In genomic region chr3:130714775-130715568, GRCm38 (mm10) we compare ENCODE assay signal across 8 mouse cellular contexts. TPM values are rescaled to one million over a fixed set of nuclear protein-coding genes. Genes with fewer than 3 reads are reported as not detected.
A peak's percentile ranks its signal among the peaks of the same experiment; 100 is the strongest.
DNase-seq lines count a peak whose midpoint lies in the region; ATAC-seq and TF ChIP-seq lines count a peak whose summit lies in the region.

No protein-coding gene starts in this region.

- H3K4me1 ChIP-seq in MEL (ENCODE audit: control insufficient read depth in 1 of 2, insufficient read depth in 2 of 2, low read length in 2 of 2), result peaks cover 0 to 3% of the 10 kb centered on the region in 2 experiments; a peak in 3 of 4 replicates
- H3K4me1 ChIP-seq in brown adipose tissue, adult 24 weeks (ENCODE audit: control insufficient read depth, insufficient read depth, insufficient read length, low read length), result no peaks in the 10 kb centered on the region
- H3K4me1 ChIP-seq in forebrain, embryonic 10.5 days, result peaks cover 3% of the 10 kb centered on the region
- H3K4me1 ChIP-seq in lung, embryonic 15.5 days, result peaks cover 4% of the 10 kb centered on the region; the same call in 1 of the 2 replicates
- no peaks in the 10 kb centered on the region for H3K4me1 ChIP-seq in olfactory bulb, adult 2 months (ENCODE audit: control insufficient read depth, insufficient read depth, low read length)

- H3K9me3 ChIP-seq in MEL (replicated peaks; ENCODE audit: insufficient read depth, low read length), result no peaks in the 10 kb centered on the region
- H3K9me3 ChIP-seq in forebrain, embryonic 10.5 days, result no peaks in the 10 kb centered on the region
- H3K9me3 ChIP-seq in lung, embryonic 15.5 days, result no peaks in the 10 kb centered on the region

- peak overlapping the region; percentile 57 for H3K9ac ChIP-seq in MEL (ENCODE audit: control insufficient read depth, low read depth, low read length, poor library complexity, severe bottlenecking)
- peak overlapping the region; percentile 9; the same call in 1 of the 2 replicates for H3K9ac ChIP-seq in lung, embryonic 15.5 days

- no peak for TF ChIP-seq POLR2A in MEL (IDR thresholded peaks at IDR 0.05; ENCODE audit: control insufficient read depth in 1 of 2, insufficient read depth in 1 of 2, low read depth in 1 of 2, low read length in 2 of 2, poor library complexity in 1 of 2)
- no peak for TF ChIP-seq POLR2A in olfactory bulb, adult 2 months (IDR thresholded peaks at IDR 0.05; ENCODE audit: insufficient read depth, low read depth, low read length)

- H3K4me3 ChIP-seq in MEL (ENCODE audit: control insufficient read depth in 1 of 2, insufficient read depth in 1 of 2, low read depth in 2 of 2, low read length in 2 of 2), result peak overlapping the region; percentile 57 to 88
- peak overlapping the region; percentile 61 for H3K4me3 ChIP-seq in brown adipose tissue, adult 24 weeks (ENCODE audit: insufficient read depth, low read depth, low read length)
- H3K4me3 ChIP-seq in forebrain, embryonic 10.5 days, result peak overlapping the region; percentile 45
- H3K4me3 ChIP-seq in lung, embryonic 15.5 days, result peak overlapping the region; percentile 45
- H3K4me3 ChIP-seq in olfactory bulb, adult 2 months (ENCODE audit: insufficient read depth, low read depth, low read length), result peak overlapping the region; percentile 19

- peak overlapping the region; percentile 40; the same call in 1 of the 2 replicates for H3K27ac ChIP-seq in MEL (ENCODE audit: control insufficient read depth, low read depth, low read length)
- H3K27ac ChIP-seq in brown adipose tissue, adult 24 weeks (replicated peaks; ENCODE audit: low read depth, low read length), result peak overlapping the region; percentile 65
- H3K27ac ChIP-seq in forebrain, embryonic 10.5 days, result no peak overlapping the region
- H3K27ac ChIP-seq in lung, embryonic 15.5 days, result no peak overlapping the region
- no peak overlapping the region for H3K27ac ChIP-seq in olfactory bulb, adult 2 months (ENCODE audit: insufficient read depth, low read depth, low read length)

- peak; percentile 52 to 77 (median 72) for TF ChIP-seq CTCF in MEL (IDR thresholded peaks at IDR 0.05 in 2 of 3, conservative IDR thresholded peaks at IDR 0.05 in 1 of 3; ENCODE audit: control insufficient read depth in 1 of 3, insufficient read depth in 1 of 3, low read depth in 2 of 3, low read length in 3 of 3, poor library complexity in 1 of 3, severe bottlenecking in 1 of 3)
- no peak for TF ChIP-seq CTCF in olfactory bulb, adult 2 months (IDR thresholded peaks at IDR 0.05; ENCODE audit: insufficient read depth, low read depth, low read length)

- peaks cover 0 to 2% of the 10 kb centered on the region in 2 experiments; a peak in 2 of 4 replicates for H3K36me3 ChIP-seq in MEL (ENCODE audit: control insufficient read depth in 1 of 2, insufficient read depth in 2 of 2, low read length in 2 of 2)
- no peaks in the 10 kb centered on the region for H3K36me3 ChIP-seq in forebrain, embryonic 10.5 days (replicated peaks)
- H3K36me3 ChIP-seq in lung, embryonic 15.5 days, result no peaks in the 10 kb centered on the region

- H3K4me2 ChIP-seq in lung, embryonic 15.5 days, result peak overlapping the region; percentile 52

- DNase-seq in MEL (ENCODE audit: low read depth, low spot score), result peak; percentile 88
- peak; percentile 51 for DNase-seq in forebrain, embryonic 10.5 days (ENCODE audit: extremely low spot score, low spot score)
- peak; percentile 40 to 71 for DNase-seq in layer of hippocampus, adult 8-10 months (ENCODE audit: low spot score in 2 of 2)
- peak; percentile 78 for DNase-seq in thymus, postnatal 14 days

- no peaks in the 10 kb centered on the region for H3K79me2 ChIP-seq in MEL (ENCODE audit: control insufficient read depth, insufficient read depth, low read length, poor library complexity)

- 23% methylated on average over 22 of the region's 22 CpGs for WGBS in forebrain, embryonic 10.5 days
- WGBS in lung, embryonic 15.5 days, result 10% methylated on average over 22 of the region's 22 CpGs
- WGBS in olfactory bulb, adult 2 months, result 15% methylated on average over 22 of the region's 22 CpGs

- H3K27me3 ChIP-seq in MEL (ENCODE audit: control insufficient read depth in 1 of 2, insufficient read depth in 2 of 2, low read length in 2 of 2), result no peaks in the 10 kb centered on the region
- no peaks in the 10 kb centered on the region for H3K27me3 ChIP-seq in forebrain, embryonic 10.5 days (ENCODE audit: poor library complexity, severe bottlenecking)
- no peaks in the 10 kb centered on the region for H3K27me3 ChIP-seq in lung, embryonic 15.5 days

- ATAC-seq in hematopoietic stem cell, adult 5-6 weeks (replicated peaks in 1 of 2; ENCODE audit: insufficient read depth in 1 of 2, low FRiP score in 2 of 2, low TSS enrichment in 1 of 2, low read depth in 1 of 2, poor library complexity in 2 of 2, severe bottlenecking in 2 of 2), result peak; percentile 77 to 81
- ATAC-seq in lung, embryonic 15.5 days (ENCODE audit: borderline replicate concordance, extremely low read depth, low FRiP score, low TSS enrichment), result peak; percentile 53; the same call in 1 of the 2 replicates

- TF ChIP-seq RAD21 in MEL (IDR thresholded peaks at IDR 0.05; ENCODE audit: low read depth, low read length), result peak; percentile 76

- TF ChIP-seq EP300 in MEL (IDR thresholded peaks at IDR 0.05; ENCODE audit: low read depth in 1 of 2, low read length in 2 of 2), result no peak; a peak in 1 of 4 replicates

TF ChIP-seq in MEL, 35 proteins besides CTCF, POLR2A, EP300 and RAD21 (continues in another document):
- TF ChIP-seq CHD1 (IDR thresholded peaks at IDR 0.05; ENCODE audit: low read depth, low read length) (no peak), BHLHE40 (IDR thresholded peaks at IDR 0.05; ENCODE audit: borderline replicate concordance, low read depth, low read length) (peak; percentile 40; the same call in 1 of the 2 replicates), ETS1 (IDR thresholded peaks at IDR 0.05; ENCODE audit: low read depth, low read length) (peak; percentile 62), SMC3 (IDR thresholded peaks at IDR 0.05; ENCODE audit: low read depth, low read length) (peak; percentile 73), MAZ (IDR thresholded peaks at IDR 0.05; ENCODE audit: low read depth, low read length) (no peak), MYB (IDR thresholded peaks at IDR 0.05; ENCODE audit: low read depth, low read length) (no peak), GABPA (IDR thresholded peaks at IDR 0.05; ENCODE audit: low read depth, low read length) (no peak), USF2 (IDR thresholded peaks at IDR 0.05; ENCODE audit: borderline replicate concordance in 1 of 2, insufficient read depth in 1 of 2, low read depth in 1 of 2, low read length in 2 of 2) (no peak), E2F4 (IDR thresholded peaks at IDR 0.05; ENCODE audit: borderline replicate concordance, low read depth, low read length) (no peak), SIN3A (IDR thresholded peaks at IDR 0.05; ENCODE audit: low read length) (peak; percentile 74; the same call in 1 of the 2 replicates), POLR2AphosphoS5 (IDR thresholded peaks at IDR 0.05; ENCODE audit: borderline replicate concordance, low read depth, low read length) (no peak), RCOR1 (IDR thresholded peaks at IDR 0.05; ENCODE audit: low read depth, low read length) (peak; percentile 92), NRF1 (IDR thresholded peaks at IDR 0.05; ENCODE audit: insufficient read depth, low read depth, low read length, poor library complexity, severe bottlenecking) (no peak), MAFK (IDR thresholded peaks at IDR 0.05; ENCODE audit: borderline replicate concordance, low read depth, low read length) (no peak), TCF12 (IDR thresholded peaks at IDR 0.05; ENCODE audit: low read depth, low read length) (0 out of 2 replicates have a peak, but pooled peaks have one; percentile 8), MXI1 (IDR thresholded peaks at IDR 0.05; ENCODE audit: low read depth, low read length) (peak; percentile 33; the same call in 1 of the 2 replicates), UBTF (IDR thresholded peaks at IDR 0.05; ENCODE audit: borderline replicate concordance, insufficient read depth, low read depth, low read length) (no peak), ZNF384 (IDR thresholded peaks at IDR 0.05; ENCODE audit: low read depth, low read length) (peak; percentile 63), ZC3H11A (IDR thresholded peaks at IDR 0.05; ENCODE audit: low read depth, low read length) (peak; percentile 65), NELFE (IDR thresholded peaks at IDR 0.05; ENCODE audit: low read depth, low read length) (no peak), JUND (IDR thresholded peaks at IDR 0.05; ENCODE audit: low read depth, low read length) (no peak), MAX (IDR thresholded peaks at IDR 0.05; ENCODE audit: low read length) (no peak), HCFC1 (IDR thresholded peaks at IDR 0.05; ENCODE audit: low read depth, low read length) (peak; percentile 45; the same call in 1 of the 2 replicates)

RNA-seq across cellular contexts. Expression of gene Ostc, which starts 5.7 kb away (rescaled TPM):
- 185 and 196 TPM in 2 replicates for total RNA-seq in MEL (2012; rRNA removed)
- 100 to 1,000 TPM in 1 of 2 experiments, not detected in 1; 199 TPM for polyA plus RNA-seq in MEL (2012; ENCODE audit: insufficient read depth in 1 of 2, insufficient read length in 2 of 2, low read depth in 1 of 2, low replicate concordance in 2 of 2, missing spikeins in 1 of 2)
- polyA plus RNA-seq in brown adipose tissue, adult 24 weeks (2012; ENCODE audit: insufficient read depth, insufficient read length, missing spikeins), result 23.5 and 25.4 TPM in 2 replicates
- 330 TPM in 2 replicates for polyA plus RNA-seq in forebrain, embryonic 10.5 days (2016; fragmentation: Nextera tagmentation; extraction: Ambion mirVana)
- total RNA-seq in hematopoietic stem cell, adult 5-6 weeks (2017), result 127 and 143 TPM in 2 replicates
- total RNA-seq in layer of hippocampus, adult 8-10 months (2022), result 10 to 100 TPM; 52.9 to 69.6 (median 61.7) TPM
- 393 and 404 TPM in 2 replicates for polyA plus RNA-seq in lung, embryonic 15.5 days (2015; fragmentation: Nextera tagmentation; extraction: Ambion mirVana)
- not detected in 2 replicates for polyA plus RNA-seq in olfactory bulb, adult 2 months (2012; ENCODE audit: insufficient read depth, insufficient read length, low replicate concordance, missing spikeins)

RNA-seq across cellular contexts. Expression of gene Rpl34, which starts 15.2 kb away (rescaled TPM):
- total RNA-seq in MEL (2012; rRNA removed), result 1,619 and 1,639 TPM in 2 replicates
- 100 to 1,000 TPM; 451 to 895 TPM for polyA plus RNA-seq in MEL (2012; ENCODE audit: insufficient read depth in 1 of 2, insufficient read length in 2 of 2, low read depth in 1 of 2, low replicate concordance in 2 of 2, missing spikeins in 1 of 2)
- polyA plus RNA-seq in brown adipose tissue, adult 24 weeks (2012; ENCODE audit: insufficient read depth, insufficient read length, missing spikeins), result 668 and 733 TPM in 2 replicates
- 923 and 949 TPM in 2 replicates for polyA plus RNA-seq in forebrain, embryonic 10.5 days (2016; fragmentation: Nextera tagmentation; extraction: Ambion mirVana)
- 3,144 and 3,276 TPM in 2 replicates for total RNA-seq in hematopoietic stem cell, adult 5-6 weeks (2017)
- total RNA-seq in layer of hippocampus, adult 8-10 months (2022), result 100 to 1,000 TPM; 324 to 408 (median 347) TPM
- polyA plus RNA-seq in lung, embryonic 15.5 days (2015; fragmentation: Nextera tagmentation; extraction: Ambion mirVana), result 833 and 930 TPM in 2 replicates
- not detected in 2 replicates for polyA plus RNA-seq in olfactory bulb, adult 2 months (2012; ENCODE audit: insufficient read depth, insufficient read length, low replicate concordance, missing spikeins)

Comparison
In these comparisons a context has a peak if more than half of its experiments do, and no peak if none do; other contexts are left out.
1. H3K27ac ChIP-seq: peak in MEL (single experiment) and brown adipose tissue, adult 24 weeks (single experiment); none in forebrain, embryonic 10.5 days (single experiment), lung, embryonic 15.5 days (single experiment) and olfactory bulb, adult 2 months (single experiment).
2. H3K4me3 ChIP-seq: peak in every context shown above with its lines; median percentile 72 in MEL; 61 in brown adipose tissue, adult 24 weeks; 45 in forebrain, embryonic 10.5 days; 45 in lung, embryonic 15.5 days; 19 in olfactory bulb, adult 2 months.
3. Peak in every context shown above with its lines, with median percentiles within 50 percentile points of each other: DNase-seq.